Mouse (Mus musculus) kidney, embryonic 16.5 days (tissue): Measurements from ENCODE around the gene Cdkn1b. TPM values are rescaled to one million over a fixed set of nuclear protein-coding genes. Genes with fewer than 3 reads are reported as not detected.

Experiments
- ATAC-seq: fragments of 200-750 bp; cut with Nextera tagmentation; 2 replicates; pipeline ENCODE4 v1.8.0; 2017; ENCODE audit warnings: moderate TSS enrichment; ENCODE audit not compliant: low FRiP score, low TSS enrichment
- H3K27ac ChIP-seq: fragments of 300-500 bp; sonication (generic); 2 replicates; pipeline ENCODE4 v1.5.1; 2014; ENCODE audit warnings: low read length
- H3K27me3 ChIP-seq: fragments of 300-500 bp; sonication (generic); 2 replicates; pipeline ENCODE4 v1.6.1; 2014; ENCODE audit warnings: low read length, control low read depth, mixed read lengths; ENCODE audit not compliant: insufficient read depth
- H3K36me3 ChIP-seq: fragments of 300-500 bp; sonication (generic); 2 replicates; pipeline ENCODE4 v1.6.1; 2014; ENCODE audit warnings: low read length, control low read depth, mixed read lengths; ENCODE audit not compliant: insufficient read depth
- H3K4me1 ChIP-seq: fragments of 300-500 bp; sonication (generic); 2 replicates; pipeline ENCODE4 v1.6.1; 2014; ENCODE audit warnings: low read length, control low read depth, mixed read lengths; ENCODE audit not compliant: insufficient read depth
- H3K4me2 ChIP-seq: fragments of 300-500 bp; sonication (generic); replicated peaks from 2 replicates; pipeline ENCODE4 v1.6.1; 2014; ENCODE audit warnings: low read depth, low read length
- H3K4me3 ChIP-seq: fragments of 300-500 bp; sonication (generic); 2 replicates; pipeline ENCODE4 v1.5.1; 2014; ENCODE audit warnings: mild to moderate bottlenecking, low read length
- H3K9ac ChIP-seq: fragments of 300-500 bp; sonication (generic); replicated peaks from 2 replicates; pipeline ENCODE4 v1.6.1; 2014; ENCODE audit warnings: low read length
- H3K9me3 ChIP-seq: fragments of 300-500 bp; sonication (generic); 2 replicates; pipeline ENCODE4 v1.6.1; 2016; ENCODE audit warnings: low read length, control low read depth
- WGBS: fragments of 180-500 bp; shearing (Covaris S2); extraction: QIAGEN DNeasy Blood & Tissue Kit; methylation state at CpG from one replicate; pipeline ENCODE4 v1.1.7; 2014; 5-methylcytosine and 5-hydroxymethylcytosine counted together
- polyA plus RNA-seq: library from polyadenylated mRNA; unstranded; fragments of >200 nt; fragmentation: Nextera tagmentation; extraction: Ambion mirVana; gene quantifications from 2 replicates; pipeline ENCODE4 v1.2.1, GENCODE M21; 2015

Cdkn1b gene
- polyA plus RNA-seq, 1 experiment from 2014 or later, result 13.4 TPM

DNA sequence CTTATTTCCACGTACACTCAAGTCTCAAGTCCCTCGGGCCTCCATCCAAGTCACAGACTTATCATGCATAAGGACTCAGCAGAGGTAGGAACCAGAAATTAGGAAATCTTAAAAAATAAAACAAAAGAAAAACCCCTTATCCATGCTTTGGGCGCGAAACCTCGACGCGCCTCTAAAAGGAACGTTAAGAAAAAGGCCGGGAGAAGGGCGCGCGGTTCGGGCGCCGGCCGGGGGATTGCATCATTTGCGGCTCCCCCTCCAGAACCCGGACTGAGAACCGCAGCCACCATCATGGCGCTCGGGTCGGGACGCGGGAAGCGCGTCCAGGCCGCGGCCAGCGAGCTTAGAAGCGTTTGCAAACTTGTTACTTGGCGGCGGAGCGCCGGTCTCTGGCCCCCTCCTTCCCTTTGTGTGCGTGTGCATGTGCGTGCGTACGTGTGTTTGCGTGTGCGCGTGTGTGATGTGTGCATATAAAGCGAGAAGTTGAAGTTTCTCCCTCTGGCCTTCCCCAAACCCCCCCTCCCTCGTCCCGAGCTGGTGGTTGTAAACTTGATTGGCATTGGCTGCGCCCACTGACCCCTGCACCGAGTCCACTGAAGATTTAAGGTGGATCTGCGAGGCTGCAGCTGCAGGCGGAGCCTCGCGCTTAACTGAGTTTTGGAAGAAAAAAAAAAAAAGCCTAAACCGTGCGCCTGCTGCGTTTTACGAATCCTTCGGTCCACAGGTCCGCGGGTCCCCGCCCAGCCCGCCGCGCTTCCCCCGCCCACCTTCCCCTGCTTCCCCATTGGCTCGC is 8.1 kb downstream of the Cdkn1b start:
- Histone ChIP-seq H3K9me3 (no peaks in the 10 kb centered on the region), H3K4me1 (peaks cover 40% of the 10 kb centered on the region), H3K36me3 (no peaks in the 10 kb centered on the region), H3K4me3 (peak overlapping the region; percentile 68), H3K4me2 (peak overlapping the region; percentile 71), H3K9ac (peak overlapping the region; percentile 89), H3K27me3 (no peaks in the 10 kb centered on the region), H3K27ac (peak overlapping the region; percentile 100)
- ATAC-seq, result peak; percentile 97
- under 1% methylated on average over 63 of the region's 63 CpGs for WGBS

DNA sequence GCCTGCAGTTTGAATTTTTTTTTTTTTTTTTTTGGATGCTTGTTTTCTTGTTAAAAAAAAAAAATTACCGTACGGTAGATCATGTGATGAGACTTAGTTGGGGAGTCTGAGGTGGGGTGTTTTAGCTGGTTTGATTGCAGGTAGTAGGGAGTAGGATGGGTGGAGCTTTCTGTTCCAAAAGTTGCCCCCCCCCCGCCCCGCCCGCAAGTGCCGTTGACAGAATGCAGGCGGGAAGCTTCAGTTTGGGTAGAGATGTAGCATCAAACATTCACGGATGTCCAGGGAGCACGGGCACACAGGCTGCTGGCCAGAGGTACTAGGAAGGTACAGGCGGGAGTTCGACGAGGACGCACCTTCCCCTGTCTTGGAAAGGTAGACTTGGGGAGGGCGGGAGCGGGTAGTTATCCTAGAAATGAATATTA is 8.7 kb downstream of the Cdkn1b start:
- Histone ChIP-seq H3K36me3 (no peaks in the 10 kb centered on the region), H3K27me3 (no peaks in the 10 kb centered on the region), H3K4me3 (peak overlapping the region; percentile 68), H3K27ac (peak overlapping the region; percentile 100), H3K9me3 (no peaks in the 10 kb centered on the region), H3K4me2 (peak overlapping the region; percentile 71), H3K4me1 (peaks cover 34% of the 10 kb centered on the region), H3K9ac (peak overlapping the region; percentile 75)
- ATAC-seq, result peak; percentile 40
- WGBS, result under 1% methylated on average over 15 of the region's 15 CpGs

DNA sequence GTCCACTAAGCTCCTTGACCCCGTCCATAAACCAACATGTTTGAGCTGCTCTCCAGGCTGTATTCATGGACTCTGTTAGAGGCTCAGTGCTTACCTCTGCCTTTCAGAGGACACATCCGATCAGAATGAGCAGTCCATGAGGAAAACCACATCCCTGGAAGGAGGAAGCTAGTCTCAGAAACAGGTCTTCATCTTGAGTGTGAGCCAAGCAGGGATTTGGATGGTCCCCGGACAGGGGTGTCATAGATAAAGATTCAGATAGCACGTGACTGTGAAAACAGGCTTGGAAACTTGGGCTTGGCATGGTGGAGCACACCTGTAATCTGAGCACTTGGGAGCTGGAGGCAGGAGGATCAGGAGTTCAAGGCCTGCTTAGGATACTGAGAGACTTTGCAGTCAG is 9.7 kb downstream of the Cdkn1b start:
- H3K9ac ChIP-seq, result peak overlapping the region; percentile 61
- WGBS, result 34% methylated on average over 4 of the region's 4 CpGs
- H3K4me2 ChIP-seq, result peak overlapping the region; percentile 71
- H3K4me3 ChIP-seq, result peak overlapping the region; percentile 45
- peak overlapping the region; percentile 63 for H3K27ac ChIP-seq
- no peaks in the 10 kb centered on the region for H3K36me3 ChIP-seq
- no peaks in the 10 kb centered on the region for H3K9me3 ChIP-seq
- no peak for ATAC-seq
- no peaks in the 10 kb centered on the region for H3K27me3 ChIP-seq
- peaks cover 31% of the 10 kb centered on the region for H3K4me1 ChIP-seq

DNA sequence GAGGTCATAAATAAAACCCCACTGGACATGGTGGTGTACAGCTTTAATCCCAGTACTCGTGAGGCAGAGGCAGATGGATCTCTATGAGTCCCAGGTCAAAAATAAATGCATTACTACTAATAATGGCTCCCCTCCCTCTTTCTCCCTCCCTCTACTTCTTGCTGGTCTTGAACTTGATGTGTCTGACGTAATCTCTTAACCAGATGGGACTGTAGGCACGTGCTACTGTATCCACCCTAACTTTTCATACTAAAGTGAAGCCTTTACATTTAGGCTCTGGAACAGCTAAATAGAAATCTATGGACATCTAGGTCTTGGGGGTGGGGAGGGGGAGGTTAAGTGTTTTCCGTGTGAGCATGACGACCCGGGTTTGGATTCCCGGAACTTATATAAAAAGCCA is 10.2 kb downstream of the Cdkn1b start:
- peak overlapping the region; percentile 45 for H3K4me3 ChIP-seq
- no peak overlapping the region for H3K27ac ChIP-seq
- 75% methylated on average over 7 of the region's 7 CpGs for WGBS
- H3K4me2 ChIP-seq, result peak overlapping the region; percentile 71
- no peak for ATAC-seq
- H3K27me3 ChIP-seq, result no peaks in the 10 kb centered on the region
- peaks cover 31% of the 10 kb centered on the region for H3K4me1 ChIP-seq
- H3K36me3 ChIP-seq, result no peaks in the 10 kb centered on the region
- H3K9ac ChIP-seq, result peak overlapping the region; percentile 61
- H3K9me3 ChIP-seq, result no peaks in the 10 kb centered on the region

DNA sequence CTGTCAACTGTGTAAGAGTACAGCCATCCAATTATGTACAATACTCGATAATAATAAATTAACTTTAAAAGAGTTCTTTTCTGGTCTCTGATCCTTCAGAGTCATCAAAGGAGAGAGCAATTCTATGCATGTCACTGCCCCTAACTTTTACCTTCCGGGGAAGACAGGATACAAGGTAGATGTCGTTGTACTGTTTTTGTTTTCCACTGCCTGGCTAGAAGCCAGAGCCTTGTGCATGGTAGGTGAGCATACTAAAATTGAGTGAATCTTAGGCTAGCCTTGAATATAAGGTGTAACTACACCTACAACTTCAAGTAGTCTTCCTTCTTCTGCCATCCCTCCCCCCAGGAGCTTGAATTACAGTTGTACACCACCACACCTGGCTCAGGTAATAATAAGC is 10.9 kb downstream of the Cdkn1b start:
- Histone ChIP-seq H3K9me3 (no peaks in the 10 kb centered on the region), H3K4me3 (peak overlapping the region; percentile 45; the same call in 1 of the 2 replicates), H3K27me3 (no peaks in the 10 kb centered on the region), H3K36me3 (no peaks in the 10 kb centered on the region), H3K27ac (no peak overlapping the region), H3K4me1 (peaks cover 31% of the 10 kb centered on the region), H3K9ac (no peak overlapping the region), H3K4me2 (peak overlapping the region; percentile 71; the same call in 1 of the 2 replicates)
- 68% methylated on average over 3 of the region's 3 CpGs for WGBS
- no peak for ATAC-seq

DNA sequence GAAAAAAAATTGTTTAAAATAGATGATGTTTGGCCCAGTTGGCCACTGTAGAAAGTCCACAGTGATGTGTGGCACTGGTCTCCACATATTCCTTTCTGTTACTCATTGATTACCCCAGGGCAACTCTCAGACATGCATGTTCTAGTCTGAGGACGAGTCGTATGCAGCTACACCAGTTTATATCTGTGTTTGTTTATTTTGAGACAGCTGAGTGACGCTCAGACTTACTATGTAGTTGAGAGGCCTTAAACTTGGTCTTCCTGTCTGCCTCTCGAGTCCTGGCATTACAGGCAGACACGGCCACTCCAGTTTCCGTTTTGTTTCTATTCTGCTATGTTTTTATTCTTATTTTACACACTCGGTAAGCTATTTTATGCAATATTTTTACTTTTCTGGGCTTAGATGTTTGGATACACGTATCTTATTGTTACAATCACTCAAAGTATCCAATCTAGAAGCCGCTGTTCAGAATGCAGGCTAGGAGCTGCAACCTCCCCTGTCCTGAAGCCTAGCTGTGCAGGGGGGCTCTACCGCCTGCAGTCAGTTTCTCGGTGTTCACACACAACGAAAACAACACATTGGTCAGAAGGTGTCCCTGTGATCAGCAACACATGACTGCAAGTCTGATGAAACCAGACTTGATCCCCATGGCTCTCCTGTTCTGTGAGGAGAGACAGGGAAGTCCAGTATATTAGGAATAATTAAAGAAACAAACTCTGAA is 12.4 kb downstream of the Cdkn1b start:
- 48% methylated on average over 12 of the region's 12 CpGs for WGBS
- no peaks in the 10 kb centered on the region for H3K36me3 ChIP-seq
- H3K27me3 ChIP-seq, result no peaks in the 10 kb centered on the region
- no peak overlapping the region for H3K4me3 ChIP-seq
- H3K4me2 ChIP-seq, result peak overlapping the region; percentile 34
- no peak overlapping the region for H3K27ac ChIP-seq
- H3K9ac ChIP-seq, result peak overlapping the region; percentile 39; the same call in 1 of the 2 replicates
- ATAC-seq, result no peak
- H3K4me1 ChIP-seq, result peaks cover 28% of the 10 kb centered on the region
- H3K9me3 ChIP-seq, result no peaks in the 10 kb centered on the region

DNA sequence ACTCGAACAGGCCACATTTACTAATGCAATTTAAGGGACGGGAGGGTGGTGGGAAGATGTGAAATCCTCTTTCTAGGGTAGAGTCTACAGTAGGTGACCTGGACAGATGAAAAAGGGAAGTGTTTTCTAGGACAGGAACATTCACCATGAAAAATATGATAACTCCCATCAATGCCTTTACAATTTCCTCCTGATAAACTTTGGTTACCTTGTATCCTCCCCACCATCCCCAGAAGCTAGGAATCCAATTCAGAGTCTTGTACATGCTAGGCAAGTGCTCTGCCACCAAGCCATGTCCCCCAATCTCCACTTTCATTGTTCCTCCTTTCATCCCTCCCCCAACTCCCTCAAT is 13.0 kb downstream of the Cdkn1b start:
- no peak overlapping the region for H3K27ac ChIP-seq
- H3K9me3 ChIP-seq, result no peaks in the 10 kb centered on the region
- WGBS, result 65% methylated on average over 2 of the region's 2 CpGs
- H3K4me1 ChIP-seq, result peaks cover 27% of the 10 kb centered on the region
- H3K4me2 ChIP-seq, result no peak overlapping the region; the same call in 1 of the 2 replicates
- ATAC-seq, result no peak
- no peaks in the 10 kb centered on the region for H3K36me3 ChIP-seq
- 0 out of 2 replicates have a peak overlapping the region, but pooled peaks have one; percentile 39 for H3K9ac ChIP-seq
- no peaks in the 10 kb centered on the region for H3K27me3 ChIP-seq
- no peak overlapping the region for H3K4me3 ChIP-seq

DNA sequence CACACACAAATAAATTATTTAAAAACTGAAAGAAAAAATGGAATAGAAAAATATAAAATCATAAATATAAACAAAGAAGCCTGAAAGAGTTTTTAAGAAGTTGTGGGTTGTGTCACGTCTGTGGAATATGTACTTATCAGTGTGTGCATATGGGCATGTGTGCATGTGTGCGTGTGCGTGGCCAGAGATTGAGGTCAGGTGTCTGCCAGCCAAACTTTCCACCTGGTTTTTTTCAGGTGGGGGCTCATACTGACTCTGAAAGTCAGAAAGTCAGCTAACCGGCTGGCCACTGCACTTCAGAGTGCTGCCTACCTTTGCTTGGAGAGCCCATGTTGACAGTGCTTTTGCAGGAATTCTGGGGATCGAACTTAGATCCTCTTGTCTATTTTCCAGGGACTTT is 14.1 kb downstream of the Cdkn1b start:
- ATAC-seq, result no peak
- no peaks in the 10 kb centered on the region for H3K27me3 ChIP-seq

DNA sequence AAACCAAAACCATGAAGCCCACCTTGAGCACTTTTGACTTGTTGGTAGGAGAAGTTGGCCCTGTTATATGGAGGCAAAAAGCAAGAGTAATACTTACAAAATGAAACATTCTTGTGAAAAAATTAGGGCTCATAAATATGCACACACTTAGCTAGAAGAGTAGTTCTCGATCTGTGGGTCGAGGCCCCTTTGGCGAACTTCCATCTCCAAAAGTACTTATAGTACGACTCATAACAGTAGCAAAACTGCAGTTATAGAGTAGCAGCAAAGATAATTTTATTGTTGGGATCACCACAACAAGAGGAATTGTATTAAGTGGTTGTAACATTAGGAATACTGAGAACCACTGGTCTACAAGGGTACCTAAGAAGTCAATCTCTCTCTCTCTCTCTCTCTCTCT is 19.6 kb downstream of the Cdkn1b start:
- ATAC-seq, result no peak

More for the DNA sequence above, 14.1 kb downstream of the Cdkn1b start:
- Histone ChIP-seq H3K4me2 (no peak overlapping the region), H3K27ac (no peak overlapping the region), H3K9me3 (no peaks in the 10 kb centered on the region), H3K4me1 (peaks cover 27% of the 10 kb centered on the region), H3K9ac (no peak overlapping the region), H3K4me3 (no peak overlapping the region), H3K36me3 (no peaks in the 10 kb centered on the region)
- 93% methylated on average over 5 of the region's 5 CpGs for WGBS

More for the DNA sequence above, 19.6 kb downstream of the Cdkn1b start:
- Histone ChIP-seq H3K9me3 (no peaks in the 10 kb centered on the region), H3K36me3 (peaks cover 10% of the 10 kb centered on the region; the same call in 1 of the 2 replicates), H3K4me1 (peaks cover 15% of the 10 kb centered on the region), H3K4me2 (no peak overlapping the region), H3K27me3 (no peaks in the 10 kb centered on the region), H3K4me3 (no peak overlapping the region), H3K9ac (no peak overlapping the region), H3K27ac (no peak overlapping the region)
- WGBS, result 78% methylated on average over 4 of the region's 4 CpGs
